Mouse (Mus musculus) forelimb bud, embryonic 11.5 days (tissue): ENCODE data around the gene Smg7.

Source experiments
- DNase-seq: peaks from one replicate; pipeline ENCODE4 v3.0.0-alpha.2; 2012; ENCODE audit warnings: low read depth, low spot score

Gene Smg7

GRCm38 (mm10) chr1:152840343-152840742, 62.1 kb downstream of the Smg7 start:
- DNase-seq = no peak

- DNase-seq = no peak
Measured at GRCm38 (mm10) chr1:152838841-152839240, 63.6 kb downstream of the Smg7 start.

DNA sequence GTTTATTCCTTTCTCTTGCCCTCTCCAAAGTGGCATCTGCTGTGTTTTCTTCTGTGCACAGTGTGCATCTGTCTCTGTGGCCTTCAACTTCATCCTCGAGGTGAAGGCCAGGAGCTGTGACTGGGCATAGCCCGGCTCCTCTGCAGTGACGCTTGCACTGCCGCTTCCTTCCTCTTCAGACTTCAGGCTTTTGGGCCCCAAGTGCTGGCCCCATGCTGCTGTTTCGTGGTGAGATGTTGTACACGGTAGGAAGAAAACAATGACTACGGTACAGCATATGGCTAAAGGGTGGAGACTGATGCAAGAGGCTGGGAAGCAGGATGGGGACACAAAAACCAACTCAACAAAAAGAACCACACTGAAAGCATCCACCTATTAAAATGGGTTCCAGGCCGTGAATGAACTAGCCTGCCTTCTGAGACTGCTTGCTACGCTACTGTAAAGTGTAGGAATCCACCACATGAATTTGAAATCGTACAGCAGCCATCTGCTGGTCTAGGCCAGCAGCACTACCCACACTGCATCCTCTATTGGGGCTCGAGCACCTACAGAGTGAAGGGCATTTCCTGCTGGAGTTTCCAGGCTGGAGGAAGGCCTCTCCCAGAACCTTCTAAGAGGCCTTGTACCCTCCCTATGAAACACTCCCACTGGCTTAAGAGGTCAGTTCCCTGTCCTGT, 64.3 kb downstream of the Smg7 start:
- no peak for DNase-seq

- DNase-seq = no peak
Measured at GRCm38 (mm10) chr1:152835061-152835460, 67.4 kb downstream of the Smg7 start.

- DNase-seq = no peak
Measured at GRCm38 (mm10) chr1:152832316-152832715, 70.1 kb downstream of the Smg7 start.

GRCm38 (mm10) chr1:152831619-152832018, 70.8 kb downstream of the Smg7 start:
- no peak for DNase-seq

DNA sequence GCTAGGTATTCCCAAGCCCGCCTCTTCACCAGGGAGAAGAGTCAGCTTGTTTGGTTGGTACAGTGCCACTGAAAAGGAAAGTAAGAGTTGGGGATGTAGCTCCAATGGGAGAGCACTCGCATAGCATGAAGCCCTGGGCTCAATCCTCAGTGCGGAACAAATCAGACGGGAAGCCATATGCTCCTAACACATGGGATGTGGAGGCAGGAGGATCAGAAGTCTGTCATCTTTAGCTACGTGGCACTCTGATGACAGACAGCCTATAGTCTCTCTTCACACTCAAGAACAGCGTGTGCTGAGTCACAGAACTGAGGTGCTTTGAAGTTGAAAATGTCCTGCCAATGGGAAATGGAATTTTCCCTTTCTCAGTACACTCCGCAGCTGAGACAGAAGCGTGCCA, 71.4 kb downstream of the Smg7 start:
- no peak for DNase-seq

DNA sequence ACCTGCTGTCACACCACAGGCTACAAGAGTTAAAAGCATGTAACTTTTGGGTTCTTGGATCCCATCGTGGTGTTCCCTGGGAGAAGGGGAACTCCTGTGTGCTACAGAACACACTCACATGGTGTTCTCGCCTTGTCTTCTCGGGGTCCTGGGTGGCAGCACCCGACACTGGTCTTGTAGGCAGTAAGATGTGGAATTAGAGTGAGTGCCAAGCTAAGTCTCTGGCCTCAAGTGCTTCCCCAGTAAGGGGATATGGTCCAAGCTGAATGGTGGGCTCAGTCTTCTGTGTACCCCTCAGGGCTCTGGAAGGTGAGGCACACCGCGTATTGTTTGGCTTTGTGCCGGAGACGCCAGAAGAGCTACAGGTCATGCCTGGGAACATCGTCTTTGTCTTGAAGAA, 72.4 kb downstream of the Smg7 start:
- DNase-seq = no peak

- no peak for DNase-seq
Measured at GRCm38 (mm10) chr1:152828637-152829355, 73.7 kb downstream of the Smg7 start.

GRCm38 (mm10) chr1:152828168-152828567, 74.3 kb downstream of the Smg7 start:
- no peak for DNase-seq

DNA sequence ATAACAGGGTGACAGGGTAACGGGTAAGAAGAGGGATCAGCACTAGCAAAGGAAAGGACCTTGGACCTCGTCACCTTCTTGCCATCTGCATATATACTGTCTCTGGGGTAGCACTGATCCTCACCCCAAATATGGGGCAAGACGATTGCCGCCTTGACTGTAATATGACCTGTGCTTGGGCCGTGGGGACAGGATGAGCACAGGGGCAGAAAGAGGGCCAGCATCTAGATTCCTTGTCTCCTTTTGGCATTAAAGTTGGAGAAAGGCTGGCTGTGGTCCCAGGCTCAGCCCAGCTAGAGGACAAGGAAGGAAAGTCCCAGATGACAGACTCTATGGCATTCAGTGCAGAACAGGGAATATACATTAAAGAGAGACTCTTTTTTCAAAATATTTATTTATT, 76.0 kb downstream of the Smg7 start:
- DNase-seq = no peak

GRCm38 (mm10) chr1:152824206-152824605, 78.2 kb downstream of the Smg7 start:
- no peak for DNase-seq

GRCm38 (mm10) chr1:152821746-152822145, 80.7 kb downstream of the Smg7 start:
- DNase-seq = no peak

- DNase-seq = no peak
Measured at GRCm38 (mm10) chr1:152820911-152821695, 81.3 kb downstream of the Smg7 start.

DNA sequence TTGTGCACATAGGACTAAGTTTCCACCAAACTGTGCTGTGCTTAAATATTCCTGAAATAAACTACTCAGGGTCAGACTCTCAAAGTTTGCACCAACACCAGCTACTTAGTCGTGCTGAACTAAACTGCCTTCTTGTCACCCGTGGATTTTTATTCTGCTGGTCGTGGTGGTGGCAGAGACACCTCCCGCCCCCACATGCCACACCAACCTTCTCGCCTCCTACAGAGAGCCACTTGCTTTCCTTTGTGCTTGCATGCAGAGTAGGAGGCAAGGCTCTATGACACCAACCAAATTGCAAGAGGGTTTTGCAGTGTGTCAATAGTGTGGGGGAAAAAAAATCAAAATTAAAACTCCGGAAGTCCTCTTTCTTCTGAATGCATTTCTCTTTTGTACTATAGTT, 82.9 kb downstream of the Smg7 start:
- no peak for DNase-seq

- DNase-seq = no peak
Measured at GRCm38 (mm10) chr1:152817794-152818193, 84.7 kb downstream of the Smg7 start.

- DNase-seq = no peak
Measured at GRCm38 (mm10) chr1:152817027-152817769, 85.2 kb downstream of the Smg7 start.

GRCm38 (mm10) chr1:152815265-152815701, 87.2 kb downstream of the Smg7 start:
- peak; percentile 53 for DNase-seq

GRCm38 (mm10) chr1:152810533-152811439, 91.7 kb downstream of the Smg7 start:
- no peak for DNase-seq

DNA sequence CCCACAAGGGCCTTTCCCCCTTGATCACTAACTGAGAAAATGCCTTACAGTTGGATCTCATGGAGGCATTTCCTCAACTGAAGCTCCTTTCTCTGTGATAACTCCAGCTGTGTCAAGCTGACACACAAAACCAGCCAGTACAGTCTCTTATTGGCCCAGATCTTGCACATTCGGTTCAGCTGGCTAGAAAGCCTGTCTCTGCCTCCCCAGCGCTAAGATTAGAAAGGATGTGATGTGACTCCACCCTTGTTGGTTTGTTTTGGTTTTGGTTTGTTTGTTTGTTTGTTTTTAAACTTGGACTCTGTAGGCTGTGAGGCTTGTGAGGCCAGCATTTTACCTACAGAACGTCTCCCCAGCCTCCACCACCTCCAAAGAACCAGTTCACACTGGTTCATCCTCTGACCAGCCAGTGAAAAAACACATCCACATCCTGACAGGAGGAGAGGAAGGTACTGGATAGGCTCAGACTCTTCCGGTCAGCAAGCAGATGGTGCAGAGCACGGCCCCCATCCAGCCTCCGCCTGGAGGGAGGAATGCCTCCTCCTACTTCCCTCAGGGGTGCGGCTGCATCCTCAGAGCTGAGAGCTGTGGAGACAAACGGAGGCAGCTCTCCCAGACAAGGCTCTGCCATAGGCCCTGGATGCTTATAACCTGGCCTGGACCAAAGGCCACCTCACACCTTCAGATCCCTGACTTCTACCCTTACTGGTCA, 92.7 kb downstream of the Smg7 start:
- no peak for DNase-seq
